Mouse (Mus musculus): Measurements from ENCODE around the gene Wrap53. TPM values are rescaled to one million over a fixed set of nuclear protein-coding genes. Genes with fewer than 3 reads are reported as not detected.
"Not testable (repeated sequence)": the region's sequence is repeated elsewhere in the genome, so short reads cannot be mapped to it uniquely, and the experiment has no call there.

The Wrap53 gene
- 21.6 and 24.5 TPM in 2 replicates for polyA plus RNA-seq (2015; fragmentation: Nextera tagmentation; extraction: Ambion mirVana)

GRCm38 (mm10) chr11:69580091-69580514 lies at the start of gene Wrap53, which contains the start of gene Trp53:
TSS of gene Wrap53 (minus strand) at chr11:69580255.
TSS of gene Trp53 (plus strand) at chr11:69580359.
- WGBS: under 1% methylated on average over 13 of the region's 13 CpGs
- H3K4me2 ChIP-seq: peak within 1 kb of the TSS; percentile 79
- peak; percentile 54 for ATAC-seq (ENCODE audit: insufficient read depth, low FRiP score, low read depth)
- H3K4me3 ChIP-seq (replicated peaks): peak within 1 kb of the TSS; percentile 80
- peak within 1 kb of the TSS; percentile 97 for H3K27ac ChIP-seq
- peaks cover 33% of the 10 kb centered on the region for H3K4me1 ChIP-seq
- H3K36me3 ChIP-seq: no peaks in the 10 kb centered on the region; the same call in 1 of the 2 replicates
- H3K9me3 ChIP-seq: no peaks in the 10 kb centered on the region
- peak within 1 kb of the TSS; percentile 73 for H3K9ac ChIP-seq
- no peaks in the 10 kb centered on the region for H3K27me3 ChIP-seq (replicated peaks)

- no peak overlapping the region for H3K27ac ChIP-seq
- H3K9ac ChIP-seq: no peak overlapping the region
- 76% methylated on average over 1 of the region's 1 CpGs for WGBS
- H3K4me1 ChIP-seq: 0 out of 2 replicates have a peak, but pooled peaks cover 7% of the 10 kb centered on the region
- no peaks in the 10 kb centered on the region for H3K9me3 ChIP-seq
- H3K4me3 ChIP-seq (replicated peaks): no peak overlapping the region
- no peak overlapping the region for H3K4me2 ChIP-seq
- H3K36me3 ChIP-seq: no peaks in the 10 kb centered on the region
- no peak for ATAC-seq (ENCODE audit: insufficient read depth, low FRiP score, low read depth)
- H3K27me3 ChIP-seq (replicated peaks): no peaks in the 10 kb centered on the region
Observed at GRCm38 (mm10) chr11:69629802-69630201, 49.7 kb upstream of the Wrap53 start.

GRCm38 (mm10) chr11:69628286-69628685 lies 48.2 kb upstream of the Wrap53 start:
- H3K9ac ChIP-seq: no peak overlapping the region
- no peak overlapping the region for H3K4me3 ChIP-seq (replicated peaks)
- WGBS: 36% methylated on average over 6 of the region's 6 CpGs
- no peak overlapping the region for H3K4me2 ChIP-seq
- no peak overlapping the region for H3K27ac ChIP-seq
- ATAC-seq (ENCODE audit: insufficient read depth, low FRiP score, low read depth): no peak
- H3K36me3 ChIP-seq: no peaks in the 10 kb centered on the region
- H3K27me3 ChIP-seq (replicated peaks): no peaks in the 10 kb centered on the region
- H3K4me1 ChIP-seq: no peaks in the 10 kb centered on the region
- H3K9me3 ChIP-seq: no peaks in the 10 kb centered on the region

DNA sequence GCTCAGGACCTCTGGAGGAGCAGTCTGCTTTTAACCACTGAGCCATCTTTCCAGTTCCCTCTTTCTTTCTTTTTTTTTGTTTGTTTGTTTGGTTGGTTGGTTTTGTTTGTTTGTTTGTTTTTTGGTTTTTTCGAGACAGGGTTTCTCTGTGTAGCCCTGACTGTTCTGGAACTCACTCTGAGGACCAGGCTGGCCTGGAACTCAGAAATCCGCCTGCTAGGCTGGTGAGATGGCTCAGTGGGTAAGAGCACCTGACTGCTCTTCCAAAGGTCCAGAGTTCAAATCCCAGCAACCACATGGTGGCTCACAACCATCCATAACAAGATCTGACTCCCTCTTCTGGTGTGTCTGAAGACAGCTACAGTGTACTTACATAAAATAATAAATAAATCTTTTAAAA lies 44.3 kb upstream of the Wrap53 start:
- ATAC-seq (ENCODE audit: insufficient read depth, low FRiP score, low read depth); H3K27ac ChIP-seq; H3K4me1 ChIP-seq; H3K9ac ChIP-seq; H3K36me3 ChIP-seq; H3K9me3 ChIP-seq; H3K4me2 ChIP-seq; H3K27me3 ChIP-seq (replicated peaks); H3K4me3 ChIP-seq (replicated peaks): not testable (repeated sequence)
- 81% methylated on average over 2 of the region's 2 CpGs for WGBS

DNA sequence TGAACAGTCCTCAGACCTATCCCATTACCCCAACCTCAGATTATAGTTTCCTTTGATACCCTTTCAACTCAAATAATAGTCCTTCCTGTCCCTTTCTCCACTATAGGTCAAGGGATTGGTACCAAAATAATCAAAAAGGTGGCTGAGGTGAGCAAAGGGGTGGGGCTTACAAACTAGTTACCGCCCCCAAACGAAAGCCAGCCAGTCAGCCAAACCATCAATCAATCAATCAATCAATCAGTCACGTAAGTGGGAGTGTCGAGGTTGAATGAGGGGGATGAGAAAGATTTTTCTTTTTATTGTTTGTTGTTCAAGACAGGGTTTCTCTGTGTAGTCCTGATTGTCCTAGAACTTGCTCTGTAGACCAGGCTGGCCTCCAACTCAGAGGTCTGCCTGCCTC lies 43.0 kb upstream of the Wrap53 start:
- peak overlapping the region; percentile 59; the same call in 1 of the 2 replicates for H3K4me3 ChIP-seq (replicated peaks)

GRCm38 (mm10) chr11:69622406-69622805 lies 42.4 kb upstream of the Wrap53 start:
- Histone ChIP-seq H3K4me3 (replicated peaks) (peak overlapping the region; percentile 59), H3K9ac (peak overlapping the region; percentile 63), H3K36me3 (no peaks in the 10 kb centered on the region), H3K27me3 (replicated peaks) (no peaks in the 10 kb centered on the region), H3K27ac (peak overlapping the region; percentile 63), H3K4me1 (0 out of 2 replicates have a peak, but pooled peaks cover 9% of the 10 kb centered on the region), H3K9me3 (no peaks in the 10 kb centered on the region), H3K4me2 (peak overlapping the region; percentile 77)
- 21% methylated on average over 6 of the region's 6 CpGs for WGBS
- ATAC-seq (ENCODE audit: insufficient read depth, low FRiP score, low read depth): no peak

More for the DNA sequence above, 43.0 kb upstream of the Wrap53 start:
- WGBS: 70% methylated on average over 4 of the region's 4 CpGs
- H3K27me3 ChIP-seq (replicated peaks): no peaks in the 10 kb centered on the region
- no peak overlapping the region for H3K9ac ChIP-seq
- H3K36me3 ChIP-seq: no peaks in the 10 kb centered on the region
- H3K27ac ChIP-seq: no peak overlapping the region
- no peaks in the 10 kb centered on the region for H3K9me3 ChIP-seq
- 0 out of 2 replicates have a peak, but pooled peaks cover 9% of the 10 kb centered on the region for H3K4me1 ChIP-seq
- H3K4me2 ChIP-seq: peak overlapping the region; percentile 77; the same call in 1 of the 2 replicates
- ATAC-seq (ENCODE audit: insufficient read depth, low FRiP score, low read depth): no peak

GRCm38 (mm10) chr11:69621571-69622268 lies 41.7 kb upstream of the Wrap53 start, which contains the start of gene Sat2:
TSS of gene Sat2 (plus strand) at chr11:69622024.
- 1% methylated on average over 20 of the region's 20 CpGs for WGBS
- peak; percentile 78; the same call in 1 of the 2 replicates for ATAC-seq (ENCODE audit: insufficient read depth, low FRiP score, low read depth)
- Histone ChIP-seq H3K4me2 (peak within 1 kb of the TSS; percentile 77), H3K27ac (peak within 1 kb of the TSS; percentile 63), H3K4me3 (replicated peaks) (peak within 1 kb of the TSS; percentile 59), H3K9ac (peak within 1 kb of the TSS; percentile 63), H3K9me3 (no peaks in the 10 kb centered on the region), H3K27me3 (replicated peaks) (no peaks in the 10 kb centered on the region), H3K36me3 (no peaks in the 10 kb centered on the region), H3K4me1 (0 out of 2 replicates have a peak, but pooled peaks cover 9% of the 10 kb centered on the region)

DNA sequence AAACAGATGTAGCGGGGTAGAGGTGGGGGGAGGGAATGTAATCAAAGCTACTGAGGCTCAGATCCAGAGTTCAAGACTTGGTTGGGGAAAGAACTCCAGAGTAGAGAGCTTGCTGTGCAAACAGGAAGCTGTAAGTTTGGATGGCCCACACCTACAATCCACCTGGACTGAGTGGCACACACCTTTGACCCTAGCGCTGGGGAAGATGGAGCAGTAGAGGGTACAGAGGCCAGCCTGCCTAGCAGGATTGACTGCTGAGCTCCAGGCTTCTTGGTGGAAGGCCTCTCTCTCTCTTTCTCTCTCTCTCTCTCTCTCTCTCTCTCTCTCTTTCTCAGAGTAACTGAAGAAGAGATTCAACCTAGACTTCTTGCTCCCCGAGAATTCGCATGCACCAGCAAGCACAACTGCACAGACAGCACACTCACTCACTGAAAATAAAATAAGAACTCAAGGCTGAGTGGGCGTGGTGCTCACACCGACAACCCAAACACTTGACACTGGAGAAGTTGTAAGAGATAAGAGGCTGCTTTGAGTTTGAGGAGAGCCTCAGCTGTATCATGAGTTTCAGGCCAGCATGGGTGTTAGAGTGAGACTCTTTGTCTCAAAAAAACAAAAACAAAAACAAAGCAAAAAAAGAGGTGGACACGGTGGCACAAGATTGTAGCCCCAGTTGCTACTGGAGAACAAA lies 40.5 kb upstream of the Wrap53 start:
- 76% methylated on average over 7 of the region's 7 CpGs for WGBS
- Histone ChIP-seq H3K27me3 (replicated peaks) (no peaks in the 10 kb centered on the region), H3K4me3 (replicated peaks) (no peak overlapping the region), H3K27ac (no peak overlapping the region), H3K9me3 (no peaks in the 10 kb centered on the region), H3K4me1 (0 out of 2 replicates have a peak, but pooled peaks cover 9% of the 10 kb centered on the region), H3K9ac (no peak overlapping the region), H3K4me2 (no peak overlapping the region), H3K36me3 (no peaks in the 10 kb centered on the region)
- ATAC-seq (ENCODE audit: insufficient read depth, low FRiP score, low read depth): no peak

- Histone ChIP-seq H3K4me1 (0 out of 2 replicates have a peak, but pooled peaks cover 9% of the 10 kb centered on the region), H3K4me3 (replicated peaks) (no peak within 1 kb of the TSS), H3K27ac (no peak within 1 kb of the TSS), H3K27me3 (replicated peaks) (no peaks in the 10 kb centered on the region), H3K36me3 (no peaks in the 10 kb centered on the region), H3K9ac (no peak within 1 kb of the TSS), H3K4me2 (no peak within 1 kb of the TSS), H3K9me3 (no peaks in the 10 kb centered on the region)
- ATAC-seq (ENCODE audit: insufficient read depth, low FRiP score, low read depth): no peak
- WGBS: 48% methylated on average over 5 of the region's 5 CpGs
Observed at GRCm38 (mm10) chr11:69617805-69618204, 37.8 kb upstream of the Wrap53 start, which contains the start of gene Shbg. TSS of gene Shbg (minus strand) at chr11:69617905.

GRCm38 (mm10) chr11:69616781-69617180 lies 36.7 kb upstream of the Wrap53 start:
- Histone ChIP-seq H3K4me1 (0 out of 2 replicates have a peak, but pooled peaks cover 3% of the 10 kb centered on the region), H3K27me3 (replicated peaks) (no peaks in the 10 kb centered on the region), H3K9ac (no peak overlapping the region), H3K9me3 (no peaks in the 10 kb centered on the region), H3K27ac (no peak overlapping the region), H3K36me3 (no peaks in the 10 kb centered on the region), H3K4me2 (no peak overlapping the region), H3K4me3 (replicated peaks) (no peak overlapping the region)
- ATAC-seq (ENCODE audit: insufficient read depth, low FRiP score, low read depth): no peak
- 50% methylated on average over 10 of the region's 10 CpGs for WGBS

DNA sequence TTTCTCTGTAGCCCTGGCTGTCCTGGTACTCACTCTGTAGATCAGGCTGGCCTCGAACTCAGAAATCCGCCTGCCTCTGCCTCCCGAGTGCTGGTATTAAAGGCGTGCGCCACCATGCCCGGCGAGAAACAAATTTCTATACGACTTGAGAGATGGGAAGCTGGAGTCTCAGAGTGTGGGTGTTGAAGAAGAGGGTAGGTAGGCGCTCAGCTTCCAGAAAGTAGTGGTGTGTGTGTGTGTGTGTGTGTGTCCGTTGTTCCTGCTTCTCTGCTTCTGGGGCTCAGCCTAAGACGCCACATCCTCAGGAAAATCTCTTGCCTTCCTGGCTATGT lies 34.2 kb upstream of the Wrap53 start:
- peak overlapping the region; percentile 40; the same call in 1 of the 2 replicates for H3K4me2 ChIP-seq

More for the DNA sequence above, 34.2 kb upstream of the Wrap53 start:
- not testable (repeated sequence) for H3K36me3 ChIP-seq; H3K9ac ChIP-seq; ATAC-seq (ENCODE audit: insufficient read depth, low FRiP score, low read depth); H3K4me1 ChIP-seq; H3K9me3 ChIP-seq; H3K27ac ChIP-seq; H3K4me3 ChIP-seq (replicated peaks); H3K27me3 ChIP-seq (replicated peaks)
- 48% methylated on average over 11 of the region's 11 CpGs for WGBS
